Mouse (Mus musculus): ENCODE measurements around the gene 6030458C11Rik. TPM values are rescaled to one million over a fixed set of nuclear protein-coding genes. Genes with fewer than 3 reads are reported as not detected.
A peak's percentile ranks its signal among the peaks of the same experiment; 100 is the strongest.
"Not testable (repeated sequence)": the region's sequence is repeated elsewhere in the genome, so short reads cannot be mapped to it uniquely, and the experiment has no call there.

Gene 6030458C11Rik
- polyA plus RNA-seq, 1 experiment from 2014 or later = 39.5 TPM

DNA sequence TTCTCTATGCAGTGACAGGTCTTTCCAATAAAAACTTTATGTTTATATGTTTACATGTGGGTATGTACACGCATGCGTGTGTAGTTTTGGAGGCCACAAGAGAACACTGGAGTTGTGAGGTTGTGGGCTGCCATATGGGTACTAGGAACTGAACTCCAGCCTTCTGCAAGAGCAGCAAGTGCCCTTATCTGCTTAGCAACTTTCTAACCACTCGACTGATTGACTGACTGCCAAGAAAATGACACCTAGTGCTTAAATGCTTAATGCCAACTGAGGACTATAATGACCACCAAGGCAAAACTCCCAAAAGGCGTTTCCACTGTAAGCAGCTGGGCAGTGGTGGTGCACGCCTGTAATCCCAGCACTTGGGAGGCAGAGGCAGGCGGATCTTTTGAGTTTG, 15.1 kb downstream of the 6030458C11Rik start:
- no peaks in the 10 kb centered on the region for H3K9me3 ChIP-seq
- H3K27me3 ChIP-seq (replicated peaks) = no peaks in the 10 kb centered on the region
- H3K4me2 ChIP-seq (replicated peaks) = no peak overlapping the region
- WGBS = 91% methylated on average over 6 of the region's 6 CpGs
- H3K4me1 ChIP-seq = no peaks in the 10 kb centered on the region
- H3K9ac ChIP-seq = no peak overlapping the region
- H3K4me3 ChIP-seq = no peak overlapping the region
- no peak for ATAC-seq (ENCODE audit: low FRiP score, low read depth)
- no peak overlapping the region for H3K27ac ChIP-seq
- peaks cover 73% of the 10 kb centered on the region for H3K36me3 ChIP-seq

DNA sequence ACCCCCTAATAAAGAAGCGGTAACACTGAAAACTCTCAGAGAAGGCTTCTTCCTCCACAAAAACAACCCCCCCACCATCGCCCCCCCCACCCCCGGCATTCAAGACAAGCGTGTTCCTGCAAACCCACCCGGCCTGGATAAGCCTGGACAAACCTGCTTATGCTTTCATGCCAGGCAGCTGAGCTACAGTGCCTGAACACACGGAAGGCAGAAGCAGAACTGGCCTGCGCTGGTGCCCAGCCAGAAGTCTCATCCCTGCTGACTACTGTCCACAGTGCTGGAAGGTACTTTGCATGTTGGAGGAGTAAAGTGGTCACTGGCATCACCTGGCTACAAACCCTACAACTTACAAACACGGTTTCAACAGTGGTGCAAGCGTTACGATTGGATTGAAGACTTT, 17.4 kb downstream of the 6030458C11Rik start:
- WGBS = 92% methylated on average over 10 of the region's 10 CpGs
- Histone ChIP-seq H3K4me3 (no peak overlapping the region), H3K4me2 (replicated peaks) (no peak overlapping the region), H3K9me3 (no peaks in the 10 kb centered on the region), H3K27me3 (replicated peaks) (no peaks in the 10 kb centered on the region), H3K9ac (no peak overlapping the region), H3K4me1 (no peaks in the 10 kb centered on the region), H3K27ac (no peak overlapping the region), H3K36me3 (peaks cover 57% of the 10 kb centered on the region)
- ATAC-seq (ENCODE audit: low FRiP score, low read depth) = no peak

GRCm38 (mm10) chr15:12805071-12805470, 19.4 kb downstream of the 6030458C11Rik start:
- no peaks in the 10 kb centered on the region for H3K9me3 ChIP-seq
- H3K4me2 ChIP-seq (replicated peaks) = no peak overlapping the region
- H3K27me3 ChIP-seq (replicated peaks) = no peaks in the 10 kb centered on the region
- 83% methylated on average over 4 of the region's 4 CpGs for WGBS
- peaks cover 36% of the 10 kb centered on the region for H3K36me3 ChIP-seq
- no peaks in the 10 kb centered on the region for H3K4me1 ChIP-seq
- H3K4me3 ChIP-seq = no peak overlapping the region
- ATAC-seq (ENCODE audit: low FRiP score, low read depth) = no peak
- no peak overlapping the region for H3K27ac ChIP-seq
- H3K9ac ChIP-seq = no peak overlapping the region

DNA sequence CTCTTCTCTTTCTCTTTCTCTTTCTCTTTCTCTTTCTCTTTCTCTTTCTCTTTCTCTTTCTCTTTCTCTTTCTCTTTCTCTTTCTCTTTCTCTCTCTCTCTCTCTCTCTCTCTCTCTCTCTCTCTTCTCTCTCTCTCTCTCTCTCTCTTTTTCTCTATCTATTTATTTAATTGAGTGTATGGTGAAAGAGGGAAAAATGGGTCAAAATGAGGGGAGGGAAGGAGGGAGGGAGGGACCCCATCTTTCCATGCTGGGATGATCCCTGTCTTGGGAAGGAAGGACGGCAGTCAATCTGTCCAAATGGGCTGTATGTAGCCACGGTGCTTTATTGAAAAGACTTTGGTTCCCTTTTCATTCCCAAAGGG, 23.3 kb downstream of the 6030458C11Rik start:
- H3K27me3 ChIP-seq (replicated peaks); H3K4me1 ChIP-seq; H3K9me3 ChIP-seq; H3K9ac ChIP-seq; H3K27ac ChIP-seq; H3K36me3 ChIP-seq; H3K4me2 ChIP-seq (replicated peaks); H3K4me3 ChIP-seq; ATAC-seq (ENCODE audit: low FRiP score, low read depth): not testable (repeated sequence)
- 81% methylated on average over 2 of the region's 2 CpGs for WGBS

- Histone ChIP-seq H3K9ac (no peak overlapping the region), H3K27ac (no peak overlapping the region), H3K4me3 (no peak overlapping the region), H3K9me3 (no peaks in the 10 kb centered on the region), H3K4me1 (no peaks in the 10 kb centered on the region), H3K36me3 (0 out of 2 replicates have a peak, but pooled peaks cover 2% of the 10 kb centered on the region), H3K4me2 (replicated peaks) (no peak overlapping the region), H3K27me3 (replicated peaks) (no peaks in the 10 kb centered on the region)
- no peak for ATAC-seq (ENCODE audit: low FRiP score, low read depth)
- 65% methylated on average over 15 of the region's 15 CpGs for WGBS
These were observed 23.9 kb downstream of the 6030458C11Rik start for GRCm38 (mm10) chr15:12800405-12801141.

DNA sequence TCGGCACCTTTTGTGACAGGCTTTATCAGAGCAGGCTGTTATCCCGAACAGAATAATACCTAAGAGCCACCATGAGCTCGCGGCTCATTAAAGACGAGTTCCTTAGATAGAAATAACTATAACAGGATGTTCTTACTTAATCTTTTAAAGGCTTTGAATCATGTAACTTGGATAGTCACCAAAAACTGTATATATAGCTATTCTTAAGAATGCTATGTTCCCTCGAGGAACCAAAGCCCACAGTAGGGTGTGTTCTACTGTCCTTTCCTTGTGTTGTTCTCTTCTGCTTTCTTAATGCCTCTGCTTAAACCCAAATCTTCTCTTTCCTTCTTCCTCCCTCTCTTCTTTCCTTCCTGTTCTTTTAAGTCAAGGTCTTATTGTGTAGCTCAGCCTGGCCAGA, 26.4 kb downstream of the 6030458C11Rik start:
- Histone ChIP-seq H3K4me1 (no peaks in the 10 kb centered on the region), H3K4me2 (replicated peaks) (no peak overlapping the region), H3K27ac (no peak overlapping the region), H3K9me3 (no peaks in the 10 kb centered on the region), H3K4me3 (no peak overlapping the region), H3K9ac (no peak overlapping the region), H3K27me3 (replicated peaks) (no peaks in the 10 kb centered on the region), H3K36me3 (no peaks in the 10 kb centered on the region)
- ATAC-seq (ENCODE audit: low FRiP score, low read depth) = no peak
- 89% methylated on average over 6 of the region's 6 CpGs for WGBS

- no peak overlapping the region for H3K27ac ChIP-seq
- no peaks in the 10 kb centered on the region for H3K9me3 ChIP-seq
- no peak overlapping the region for H3K4me2 ChIP-seq (replicated peaks)
- H3K9ac ChIP-seq = no peak overlapping the region
- no peaks in the 10 kb centered on the region for H3K36me3 ChIP-seq
- WGBS = 50% methylated on average over 13 of the region's 13 CpGs
- no peak for ATAC-seq (ENCODE audit: low FRiP score, low read depth)
- no peaks in the 10 kb centered on the region for H3K27me3 ChIP-seq (replicated peaks)
- H3K4me1 ChIP-seq = no peaks in the 10 kb centered on the region
- H3K4me3 ChIP-seq = no peak overlapping the region
These were observed 28.5 kb downstream of the 6030458C11Rik start for GRCm38 (mm10) chr15:12795909-12796470.

GRCm38 (mm10) chr15:12795457-12795894, 29.0 kb downstream of the 6030458C11Rik start:
- H3K4me3 ChIP-seq = no peak overlapping the region
- H3K27ac ChIP-seq = no peak overlapping the region
- ATAC-seq (ENCODE audit: low FRiP score, low read depth) = peak; percentile 70
- 4% methylated on average over 2 of the region's 2 CpGs for WGBS
- H3K4me2 ChIP-seq (replicated peaks) = no peak overlapping the region
- no peaks in the 10 kb centered on the region for H3K9me3 ChIP-seq
- H3K4me1 ChIP-seq = no peaks in the 10 kb centered on the region
- no peak overlapping the region for H3K9ac ChIP-seq
- no peaks in the 10 kb centered on the region for H3K36me3 ChIP-seq
- H3K27me3 ChIP-seq (replicated peaks) = no peaks in the 10 kb centered on the region

DNA sequence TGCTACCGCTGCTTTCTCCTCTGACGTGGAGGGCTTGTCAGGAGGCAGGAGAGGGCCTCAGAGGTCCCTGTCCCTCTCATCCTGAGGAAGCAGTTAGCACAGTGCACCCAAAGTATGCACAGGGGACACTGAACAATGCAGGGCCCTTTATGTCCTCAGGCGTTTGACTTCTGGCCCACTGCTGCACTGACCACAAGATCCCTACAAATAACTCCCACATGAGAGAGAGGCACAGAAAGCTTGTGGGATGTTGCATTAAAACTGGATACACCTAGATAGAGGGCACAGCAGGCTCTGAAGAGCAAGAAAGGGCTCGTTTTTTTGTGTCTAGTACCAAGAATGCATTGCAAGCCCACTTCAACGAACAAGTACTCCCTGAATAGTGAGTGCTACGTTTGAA, 30.1 kb downstream of the 6030458C11Rik start:
- H3K9me3 ChIP-seq = no peaks in the 10 kb centered on the region
- H3K4me2 ChIP-seq (replicated peaks) = no peak overlapping the region
- no peak overlapping the region for H3K9ac ChIP-seq
- H3K27me3 ChIP-seq (replicated peaks) = no peaks in the 10 kb centered on the region
- peaks cover 3% of the 10 kb centered on the region; the same call in 1 of the 2 replicates for H3K4me1 ChIP-seq
- no peak overlapping the region for H3K4me3 ChIP-seq
- ATAC-seq (ENCODE audit: low FRiP score, low read depth) = no peak
- no peak overlapping the region for H3K27ac ChIP-seq
- no peaks in the 10 kb centered on the region for H3K36me3 ChIP-seq
- 61% methylated on average over 6 of the region's 6 CpGs for WGBS

DNA sequence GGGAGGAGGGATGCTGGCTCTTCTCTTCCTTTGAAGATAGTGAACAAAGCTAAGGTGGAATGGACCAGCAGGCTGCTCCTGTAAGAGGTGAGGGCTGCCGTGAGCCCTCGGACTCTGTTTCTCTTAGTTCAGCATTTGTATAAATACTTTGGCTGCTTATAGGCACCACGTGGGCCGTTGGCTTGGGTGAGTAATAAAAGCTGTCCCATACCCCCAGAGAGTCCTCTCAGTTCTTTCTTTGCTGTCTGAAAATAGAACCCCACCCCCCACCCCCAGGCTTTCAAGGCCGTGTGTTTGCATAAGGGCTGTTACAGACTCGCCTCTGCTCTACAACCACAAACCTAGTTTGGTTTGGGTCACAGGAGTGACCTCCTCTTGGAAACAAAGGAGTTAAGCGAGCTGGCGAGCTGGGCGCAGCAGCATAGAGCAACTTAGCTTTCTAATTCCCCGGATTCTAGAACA, 35.0 kb downstream of the 6030458C11Rik start:
- ATAC-seq (ENCODE audit: low FRiP score, low read depth) = 0 out of 2 replicates have a peak, but pooled peaks have one; percentile 25
- no peaks in the 10 kb centered on the region for H3K9me3 ChIP-seq
- peak overlapping the region; percentile 8; the same call in 1 of the 2 replicates for H3K4me2 ChIP-seq (replicated peaks)
- WGBS = 17% methylated on average over 10 of the region's 10 CpGs
- H3K36me3 ChIP-seq = no peaks in the 10 kb centered on the region
- 0 out of 2 replicates have a peak overlapping the region, but pooled peaks have one; percentile 21 for H3K9ac ChIP-seq
- no peak overlapping the region for H3K27ac ChIP-seq
- peaks cover 7% of the 10 kb centered on the region; the same call in 1 of the 2 replicates for H3K4me1 ChIP-seq
- no peaks in the 10 kb centered on the region for H3K27me3 ChIP-seq (replicated peaks)
- no peak overlapping the region for H3K4me3 ChIP-seq

DNA sequence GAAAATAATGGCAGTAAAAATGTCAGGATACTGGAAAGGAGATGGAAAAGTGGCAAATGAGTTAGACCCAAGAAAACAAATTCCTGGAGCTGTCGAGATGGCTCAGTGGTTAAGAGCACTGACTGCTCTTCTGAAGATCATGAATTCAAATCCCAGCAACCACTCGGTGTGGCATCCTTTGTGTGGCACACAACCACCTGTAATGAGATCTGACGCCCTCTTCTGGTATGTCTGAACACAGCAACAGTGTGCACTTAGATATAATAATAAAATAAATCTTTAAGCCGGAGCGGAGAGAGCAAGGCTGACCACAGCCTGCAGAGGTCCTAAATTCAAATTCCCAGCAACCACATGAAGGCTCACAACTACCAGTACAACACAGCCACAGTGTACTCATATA, 35.9 kb downstream of the 6030458C11Rik start:
- no peak overlapping the region for H3K4me2 ChIP-seq (replicated peaks)
- no peak overlapping the region for H3K27ac ChIP-seq
- no peak overlapping the region for H3K4me3 ChIP-seq
- H3K27me3 ChIP-seq (replicated peaks) = no peaks in the 10 kb centered on the region
- peaks cover 7% of the 10 kb centered on the region; the same call in 1 of the 2 replicates for H3K4me1 ChIP-seq
- no peaks in the 10 kb centered on the region for H3K36me3 ChIP-seq
- 77% methylated on average over 5 of the region's 5 CpGs for WGBS
- H3K9ac ChIP-seq = no peak overlapping the region
- H3K9me3 ChIP-seq = no peaks in the 10 kb centered on the region
- no peak for ATAC-seq (ENCODE audit: low FRiP score, low read depth)

- no peak overlapping the region for H3K9ac ChIP-seq
- peak; percentile 68 for ATAC-seq (ENCODE audit: low FRiP score, low read depth)
- H3K27me3 ChIP-seq (replicated peaks) = no peaks in the 10 kb centered on the region
- H3K9me3 ChIP-seq = no peaks in the 10 kb centered on the region
- no peak overlapping the region for H3K4me3 ChIP-seq
- H3K4me2 ChIP-seq (replicated peaks) = no peak overlapping the region
- no peaks in the 10 kb centered on the region for H3K36me3 ChIP-seq
- no peak overlapping the region for H3K27ac ChIP-seq
- H3K4me1 ChIP-seq = 0 out of 2 replicates have a peak, but pooled peaks cover 6% of the 10 kb centered on the region
- 52% methylated on average over 13 of the region's 16 CpGs for WGBS
These were observed 42.6 kb downstream of the 6030458C11Rik start for GRCm38 (mm10) chr15:12781729-12782326.
